Mouse (Mus musculus) neural tube, embryonic 14.5 days (tissue): Measurements from ENCODE around the gene Hsh2d. TPM values are rescaled to one million over a fixed set of nuclear protein-coding genes. Genes with fewer than 3 reads are reported as not detected.

ENCODE experiments used
- ATAC-seq: fragments of 200-750 bp; cut with Nextera tagmentation; 2 replicates; pipeline ENCODE4 v1.8.0; 2017; ENCODE audit warnings: low read depth, mild to moderate bottlenecking, moderate TSS enrichment, moderate library complexity
- H3K27ac ChIP-seq: fragments of 300-500 bp; sonication (generic); 2 replicates; pipeline ENCODE4 v1.5.1; 2014; ENCODE audit warnings: low read depth, mild to moderate bottlenecking, control low read depth, low read length, moderate library complexity, mixed read lengths
- H3K27me3 ChIP-seq: fragments of 300-500 bp; sonication (generic); 2 replicates; pipeline ENCODE4 v1.6.1; 2014; ENCODE audit warnings: low read length; ENCODE audit not compliant: control insufficient read depth, insufficient read depth
- H3K36me3 ChIP-seq: fragments of 300-500 bp; sonication (generic); 2 replicates; pipeline ENCODE4 v1.6.1; 2014; ENCODE audit warnings: low read length, mixed read lengths; ENCODE audit not compliant: control insufficient read depth, insufficient read depth
- H3K4me1 ChIP-seq: fragments of 300-500 bp; sonication (generic); 2 replicates; pipeline ENCODE4 v1.6.1; 2014; ENCODE audit warnings: low read length; ENCODE audit not compliant: control insufficient read depth, insufficient read depth
- H3K4me2 ChIP-seq: fragments of 300-500 bp; sonication (generic); 2 replicates; pipeline ENCODE4 v1.6.1; 2014; ENCODE audit warnings: mild to moderate bottlenecking, low read depth, low read length, control low read depth
- H3K4me3 ChIP-seq: fragments of 300-500 bp; sonication (generic); 2 replicates; pipeline ENCODE4 v1.5.1; 2014; ENCODE audit warnings: low read depth, low read length, control low read depth, mixed read lengths
- H3K9ac ChIP-seq: fragments of 300-500 bp; sonication (generic); replicated peaks from 2 replicates; pipeline ENCODE4 v1.6.1; 2014; ENCODE audit warnings: low read depth, mild to moderate bottlenecking, control low read depth, low read length, mixed read lengths
- H3K9me3 ChIP-seq: fragments of 300-500 bp; sonication (generic); 2 replicates; pipeline ENCODE4 v1.6.1; 2016; ENCODE audit warnings: low read length; ENCODE audit not compliant: control insufficient read depth
- WGBS: fragments of 180-500 bp; shearing (Covaris S2); extraction: QIAGEN DNeasy Blood & Tissue Kit; methylation state at CpG from one replicate; pipeline ENCODE4 v1.1.7; 2014; 5-methylcytosine and 5-hydroxymethylcytosine counted together
- polyA plus RNA-seq: library from polyadenylated mRNA; unstranded; fragments of >200 nt; fragmentation: Nextera tagmentation; extraction: Ambion mirVana; gene quantifications from 2 replicates; pipeline ENCODE4 v1.2.1, GENCODE M21; 2014

Hsh2d gene
- not detected in 2 replicates for polyA plus RNA-seq

DNA sequence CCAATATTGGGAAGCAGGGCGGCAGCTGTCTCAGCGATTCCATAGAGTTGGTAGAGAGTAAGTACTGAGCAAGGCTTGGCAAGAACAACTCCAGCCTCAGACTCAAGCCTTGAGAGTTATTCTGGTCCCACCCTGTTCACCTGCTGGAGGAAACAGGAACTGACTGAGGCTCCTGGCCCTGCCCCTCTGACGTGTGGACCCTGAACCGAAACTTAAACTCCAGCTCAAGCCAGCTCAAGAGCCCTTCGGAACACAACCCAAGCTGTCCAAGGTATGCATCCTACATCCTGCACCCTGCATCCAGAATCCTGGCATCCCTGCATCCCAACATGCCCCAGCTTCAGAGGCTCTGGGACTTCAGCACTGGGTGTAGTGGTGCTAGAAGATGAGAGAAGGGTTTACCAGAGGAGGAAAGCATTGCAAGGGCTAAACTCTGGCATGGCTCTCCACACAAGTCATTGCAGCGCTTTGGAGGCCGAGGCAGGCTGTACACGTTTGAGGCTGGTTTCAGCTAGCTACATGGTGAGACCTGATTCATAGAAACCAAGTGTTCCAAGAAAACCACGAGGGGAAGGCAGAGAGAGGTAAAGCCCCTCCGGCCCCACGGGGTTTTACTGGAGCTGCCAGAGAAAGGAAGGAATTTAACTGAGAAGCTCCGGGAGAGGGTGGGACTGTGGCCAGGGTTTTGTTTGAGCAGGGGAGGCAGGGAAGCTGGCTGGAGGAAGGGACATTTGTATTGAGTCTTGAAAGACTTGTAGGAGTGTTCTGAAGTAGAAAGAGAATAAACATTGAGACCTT, at the start of gene Hsh2d:
Gene Hsh2d, plus strand, starts transcription at position 222 of the 798 bp plus-strand sequence.
- no peak within 1 kb of the TSS for H3K4me3 ChIP-seq
- H3K27ac ChIP-seq = no peak within 1 kb of the TSS
- 72% methylated on average over 12 of the region's 12 CpGs for WGBS
- no peaks in the 10 kb centered on the region for H3K36me3 ChIP-seq
- H3K4me2 ChIP-seq = no peak within 1 kb of the TSS
- H3K4me1 ChIP-seq = no peaks in the 10 kb centered on the region
- no peak for ATAC-seq
- no peak within 1 kb of the TSS for H3K9ac ChIP-seq
- H3K9me3 ChIP-seq = no peaks in the 10 kb centered on the region
- H3K27me3 ChIP-seq = no peaks in the 10 kb centered on the region

- Histone ChIP-seq H3K4me2 (no peak overlapping the region), H3K9me3 (no peaks in the 10 kb centered on the region), H3K4me1 (no peaks in the 10 kb centered on the region), H3K9ac (no peak overlapping the region), H3K36me3 (peaks cover 44% of the 10 kb centered on the region), H3K27me3 (no peaks in the 10 kb centered on the region), H3K4me3 (no peak overlapping the region), H3K27ac (no peak overlapping the region)
- ATAC-seq = no peak
- WGBS = 93% methylated on average over 13 of the region's 13 CpGs
Observed at GRCm38 (mm10) chr8:72143256-72143824, 46.1 kb upstream of the Hsh2d start.

DNA sequence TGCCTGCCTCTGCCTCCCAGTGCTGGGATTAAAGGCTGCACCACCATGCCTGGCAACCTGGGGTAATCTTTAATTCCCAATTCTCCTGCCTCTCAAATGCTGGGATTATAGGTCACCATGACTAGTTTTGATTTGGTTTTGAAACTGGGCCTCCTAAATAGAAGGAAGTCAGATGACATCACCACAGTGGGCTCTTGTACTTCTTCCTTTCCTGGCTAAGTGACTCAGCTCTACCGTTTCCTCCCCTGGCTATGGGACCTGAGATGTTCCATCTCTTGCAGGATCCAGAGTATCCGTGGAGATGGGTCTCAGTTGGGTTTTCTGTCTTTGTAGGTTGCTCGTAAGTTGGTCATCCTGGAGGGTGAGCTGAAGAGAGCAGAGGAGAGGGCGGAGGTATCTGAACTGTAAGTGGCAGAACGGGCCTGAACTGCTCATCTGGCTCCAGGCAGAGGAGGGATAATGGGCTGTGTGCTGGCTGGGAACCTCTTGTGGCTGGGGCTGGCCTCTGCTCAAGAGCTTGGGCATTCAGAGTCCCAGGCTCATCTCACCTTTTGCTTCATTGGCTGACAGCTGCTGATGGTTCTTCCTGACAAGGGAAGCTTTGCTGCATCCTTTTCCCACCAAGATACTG, 45.0 kb upstream of the Hsh2d start:
- no peak for ATAC-seq
- 92% methylated on average over 5 of the region's 5 CpGs for WGBS
- Histone ChIP-seq H3K9me3 (no peaks in the 10 kb centered on the region), H3K36me3 (peaks cover 46% of the 10 kb centered on the region), H3K27me3 (no peaks in the 10 kb centered on the region), H3K27ac (no peak overlapping the region), H3K4me2 (no peak overlapping the region), H3K9ac (no peak overlapping the region), H3K4me1 (no peaks in the 10 kb centered on the region), H3K4me3 (no peak overlapping the region)

- no peak for ATAC-seq
- no peaks in the 10 kb centered on the region for H3K27me3 ChIP-seq
- no peak overlapping the region for H3K4me3 ChIP-seq
- no peak overlapping the region for H3K4me2 ChIP-seq
- no peak overlapping the region for H3K27ac ChIP-seq
- no peak overlapping the region for H3K9ac ChIP-seq
- H3K9me3 ChIP-seq = no peaks in the 10 kb centered on the region
- peaks cover 47% of the 10 kb centered on the region for H3K36me3 ChIP-seq
- H3K4me1 ChIP-seq = no peaks in the 10 kb centered on the region
- WGBS = 91% methylated on average over 3 of the region's 3 CpGs
Observed at GRCm38 (mm10) chr8:72145511-72145910, 43.9 kb upstream of the Hsh2d start.

- Histone ChIP-seq H3K27me3 (no peaks in the 10 kb centered on the region), H3K9ac (no peak overlapping the region), H3K27ac (no peak overlapping the region), H3K36me3 (peaks cover 45% of the 10 kb centered on the region), H3K4me3 (no peak overlapping the region), H3K4me1 (no peaks in the 10 kb centered on the region), H3K4me2 (no peak overlapping the region), H3K9me3 (no peaks in the 10 kb centered on the region)
- 93% methylated on average over 1 of the region's 1 CpGs for WGBS
- ATAC-seq = no peak
Observed at GRCm38 (mm10) chr8:72146056-72146455, 43.4 kb upstream of the Hsh2d start.

DNA sequence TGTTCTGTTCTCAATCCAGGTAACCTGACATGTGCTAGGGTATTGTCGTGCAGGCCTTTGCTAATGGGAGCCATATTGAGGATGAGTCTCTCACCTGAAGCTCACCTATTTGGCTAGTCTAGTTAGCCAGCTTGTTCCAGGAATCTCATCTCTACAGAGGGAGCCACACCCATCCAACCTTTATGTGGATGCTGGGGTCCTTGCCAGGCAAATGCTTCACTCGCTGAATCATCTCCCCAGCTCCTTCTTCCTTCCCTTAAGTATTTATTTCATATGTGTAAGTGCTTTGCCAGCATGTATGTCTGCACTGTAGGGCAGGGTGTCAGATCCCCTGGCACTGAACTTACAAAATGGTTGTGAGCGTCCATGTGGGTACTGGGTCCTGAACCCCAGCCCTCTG, 42.9 kb upstream of the Hsh2d start:
- no peak for ATAC-seq

DNA sequence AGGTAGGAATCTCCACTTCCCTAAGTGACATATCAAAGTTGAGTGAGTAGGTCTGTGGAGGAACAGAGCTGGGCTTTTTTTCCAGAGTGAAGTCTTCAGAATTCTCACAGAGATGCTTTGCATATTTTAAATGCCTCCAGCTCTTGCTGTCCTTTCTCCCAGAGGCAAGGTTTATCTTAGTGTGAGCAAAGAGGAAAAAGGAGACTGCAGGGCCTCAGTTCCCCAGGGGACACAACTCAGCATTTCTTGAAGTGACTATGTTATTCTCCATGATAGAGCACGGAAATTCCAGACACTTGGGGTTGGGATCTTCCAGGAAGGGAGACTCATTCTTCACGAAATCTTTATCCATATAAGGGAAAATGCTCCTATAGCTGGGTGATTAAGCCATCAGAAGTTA, 42.2 kb upstream of the Hsh2d start:
- H3K4me3 ChIP-seq = no peak overlapping the region
- H3K9me3 ChIP-seq = no peaks in the 10 kb centered on the region
- 94% methylated on average over 2 of the region's 2 CpGs for WGBS
- no peak overlapping the region for H3K27ac ChIP-seq
- no peak overlapping the region for H3K9ac ChIP-seq
- no peak for ATAC-seq
- H3K36me3 ChIP-seq = peaks cover 46% of the 10 kb centered on the region
- no peak overlapping the region for H3K4me2 ChIP-seq
- H3K4me1 ChIP-seq = no peaks in the 10 kb centered on the region
- H3K27me3 ChIP-seq = no peaks in the 10 kb centered on the region

More for the DNA sequence above, 42.9 kb upstream of the Hsh2d start:
- Histone ChIP-seq H3K4me2 (no peak overlapping the region), H3K36me3 (peaks cover 44% of the 10 kb centered on the region), H3K4me3 (no peak overlapping the region), H3K4me1 (no peaks in the 10 kb centered on the region), H3K27me3 (no peaks in the 10 kb centered on the region), H3K9me3 (no peaks in the 10 kb centered on the region), H3K27ac (no peak overlapping the region), H3K9ac (no peak overlapping the region)
- WGBS = 96% methylated on average over 3 of the region's 3 CpGs

- no peak for ATAC-seq
- no peak overlapping the region for H3K4me3 ChIP-seq
- no peaks in the 10 kb centered on the region for H3K4me1 ChIP-seq
- no peak overlapping the region for H3K9ac ChIP-seq
- no peaks in the 10 kb centered on the region for H3K27me3 ChIP-seq
- no peaks in the 10 kb centered on the region for H3K9me3 ChIP-seq
- no peak overlapping the region for H3K4me2 ChIP-seq
- H3K36me3 ChIP-seq = peaks cover 44% of the 10 kb centered on the region
- H3K27ac ChIP-seq = no peak overlapping the region
- 90% methylated on average over 1 of the region's 1 CpGs for whole genome bisulfite sequencing
Observed at GRCm38 (mm10) chr8:72149056-72149455, 40.4 kb upstream of the Hsh2d start.
